Mouse (Mus musculus) right cerebral cortex, postnatal 4 days (tissue): Measurements from ENCODE around the gene Pop5.

Source experiments
- DNase-seq: peaks from one replicate; pipeline ENCODE4 v3.0.0-alpha.2; 2022

Pop5 gene

GRCm38 (mm10) chr5:115266340-115266739 is 30.7 kb downstream of the Pop5 start:
- DNase-seq, result no peak

DNA sequence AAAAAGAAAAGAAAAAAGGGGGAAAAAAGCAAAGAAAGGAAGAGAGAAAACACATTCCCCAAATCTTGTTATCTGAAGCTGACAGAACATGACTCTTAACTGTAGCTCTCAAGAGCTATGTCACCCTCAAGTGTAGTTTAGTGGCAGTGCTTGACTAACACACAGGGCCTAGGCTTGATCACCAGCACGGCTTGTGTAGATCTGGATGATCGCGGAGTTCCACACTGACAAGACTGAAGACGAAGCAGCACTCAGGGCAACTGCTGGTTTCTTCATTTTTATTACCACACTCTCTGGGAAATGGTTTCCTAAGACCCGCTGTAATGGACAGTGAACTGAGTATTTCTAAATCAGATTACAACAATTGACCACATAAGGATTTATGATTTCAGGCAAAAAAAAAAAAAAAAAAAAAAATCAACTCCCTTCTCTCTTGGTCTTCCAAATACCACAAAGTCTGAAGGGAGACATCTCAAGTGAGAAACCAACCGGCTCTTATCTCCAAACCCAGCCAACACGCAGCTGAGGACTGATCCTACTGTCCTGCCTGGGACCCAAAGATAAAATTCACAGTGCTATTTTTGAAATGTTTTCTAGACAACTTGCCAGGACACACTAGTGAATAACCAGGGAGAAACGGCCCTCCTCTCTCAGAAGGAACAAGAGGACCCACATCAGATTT is 31.3 kb downstream of the Pop5 start:
- no peak for DNase-seq

DNA sequence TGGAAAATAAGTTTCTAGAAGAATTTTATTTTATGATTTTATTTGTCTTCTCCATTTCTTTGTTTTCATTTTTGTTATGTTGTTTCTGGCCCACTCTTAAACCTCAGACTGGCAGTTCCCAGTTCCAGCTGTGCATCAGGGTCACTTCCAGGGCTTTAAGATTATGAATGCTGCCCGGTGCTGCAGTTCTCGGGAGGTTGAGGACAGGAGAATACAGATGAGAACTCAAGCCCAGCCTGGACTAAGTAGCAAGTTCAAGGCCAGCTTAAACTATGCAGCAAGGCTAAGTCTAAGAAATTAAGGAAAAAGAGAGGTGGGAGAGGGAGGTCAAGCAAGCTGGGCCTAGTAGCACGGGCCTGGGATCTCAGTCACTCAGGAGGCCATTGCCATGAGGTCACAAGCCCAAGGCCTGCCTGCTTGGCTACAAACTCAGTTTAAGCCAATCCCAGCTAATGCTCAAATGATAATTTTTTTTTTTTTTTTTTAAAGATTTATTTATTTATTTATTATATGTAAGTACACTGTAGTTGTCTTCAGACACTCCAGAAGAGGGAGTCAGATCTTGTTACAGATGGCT is 31.9 kb downstream of the Pop5 start:
- no peak for DNase-seq

DNA sequence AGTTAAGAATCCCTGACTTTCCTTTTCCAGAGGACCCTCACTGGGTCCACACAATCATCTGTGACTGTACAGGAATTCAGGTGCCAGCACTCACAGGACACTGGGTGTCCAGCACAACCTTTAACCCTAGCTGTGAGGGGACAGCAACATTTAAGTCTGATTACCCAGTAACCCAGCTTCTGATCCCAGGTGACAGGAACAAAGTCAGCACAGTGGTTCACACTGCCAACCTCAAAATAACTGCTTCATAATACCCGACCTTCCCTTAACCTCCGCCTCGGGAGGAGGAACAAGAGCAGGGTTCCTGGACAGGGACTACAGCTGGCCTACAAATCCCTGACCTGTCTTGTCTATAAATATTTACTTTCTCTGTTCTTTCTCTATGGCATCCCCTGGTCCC is 32.6 kb downstream of the Pop5 start:
- DNase-seq, result no peak

DNA sequence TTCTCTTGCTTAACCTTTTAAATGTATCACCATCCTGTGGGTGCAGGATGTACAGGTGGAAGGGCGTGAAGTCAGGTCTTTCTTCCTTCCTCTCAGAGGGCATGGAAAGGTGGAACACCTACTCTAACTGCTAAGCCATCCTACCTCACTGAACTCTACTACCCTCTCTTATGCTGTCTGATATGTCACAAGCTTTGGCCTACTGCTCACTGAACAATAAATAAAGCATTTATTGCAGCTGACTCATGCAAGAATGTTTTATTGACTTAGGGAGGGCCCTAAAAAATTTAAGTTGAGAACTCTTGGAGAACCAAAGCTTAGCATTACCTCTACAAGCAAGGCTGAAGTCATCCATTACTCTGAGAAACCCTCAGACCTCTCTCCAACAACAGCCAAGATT is 34.3 kb downstream of the Pop5 start:
- DNase-seq, result no peak

DNA sequence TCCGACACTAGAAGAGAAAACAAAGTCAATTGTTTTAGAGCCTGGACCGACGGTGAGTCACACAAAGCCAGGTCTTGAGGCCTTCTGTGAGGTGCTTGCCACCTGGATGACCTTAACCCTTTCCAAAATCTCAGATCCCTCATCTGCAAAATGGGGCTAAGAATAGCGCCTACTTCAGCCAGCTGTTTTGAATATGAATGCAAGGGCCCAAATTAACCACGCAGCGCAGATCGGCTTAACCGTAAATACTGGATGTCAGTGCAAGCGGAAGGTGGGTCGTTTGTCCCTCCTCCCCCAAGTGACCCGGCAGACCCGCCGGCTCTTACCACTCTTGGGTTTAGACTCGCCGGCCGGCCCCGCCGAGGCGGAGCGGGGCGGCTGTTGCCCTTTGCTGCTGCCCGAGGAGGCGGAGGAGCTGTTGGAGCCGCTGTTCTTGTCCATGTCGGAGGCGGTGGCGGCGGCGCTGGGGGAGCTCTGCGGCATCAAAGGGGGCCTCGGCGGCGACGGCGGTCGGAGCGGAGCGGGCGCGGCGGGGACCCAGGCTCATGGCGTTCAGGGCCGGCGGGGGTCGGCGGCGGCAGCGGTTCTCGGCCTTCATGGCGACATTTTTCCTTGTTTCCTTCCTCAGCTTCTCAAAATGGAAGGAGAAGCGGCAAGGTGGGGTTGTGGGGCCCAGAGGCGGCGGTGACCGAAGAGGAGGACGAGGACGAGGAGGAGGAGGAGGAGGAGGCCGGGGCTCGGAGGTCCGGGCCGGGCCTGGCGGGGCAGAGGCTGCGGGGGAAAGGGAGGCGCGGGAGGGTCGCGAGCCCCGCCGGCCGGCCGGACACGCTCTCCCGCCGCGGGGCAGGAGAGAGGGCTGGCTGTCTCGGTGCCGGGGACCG is 36.5 kb downstream of the Pop5 start:
- peak; percentile 49 for DNase-seq

DNA sequence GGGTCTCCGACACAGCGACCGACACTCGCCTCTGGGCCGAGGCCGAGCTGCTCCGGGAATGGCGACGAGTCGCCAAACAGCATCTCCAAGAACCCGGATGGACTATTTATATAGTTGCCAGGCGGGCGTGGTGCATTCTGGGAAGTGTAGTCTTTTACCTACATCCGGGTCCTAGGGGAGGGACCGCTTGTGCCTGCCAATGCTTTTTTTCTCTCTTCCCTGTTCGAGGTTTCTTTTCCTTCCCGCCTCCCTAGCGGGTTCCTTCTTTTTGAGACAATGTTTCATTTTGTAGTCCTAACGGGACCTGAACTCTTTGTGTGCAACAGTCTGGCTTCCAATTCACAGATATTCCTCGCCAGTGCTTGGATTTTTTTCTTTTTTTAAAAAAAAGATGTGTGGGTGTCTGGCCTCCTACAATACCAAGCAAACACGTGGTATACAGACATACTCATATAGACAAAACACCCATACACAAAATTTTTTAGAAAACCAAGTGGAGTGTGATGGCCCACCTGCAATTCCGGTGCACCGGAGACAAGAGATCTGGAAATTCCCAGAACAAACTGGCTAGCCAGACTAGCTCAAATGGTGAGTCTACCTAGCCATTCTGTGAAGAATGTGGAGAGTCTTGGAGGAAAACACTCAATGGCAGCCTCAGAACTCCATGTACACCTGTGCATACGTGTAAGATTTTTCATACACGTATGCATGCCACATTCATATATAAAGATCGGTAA is 37.3 kb downstream of the Pop5 start, which contains the start of gene Rnf10:
Rnf10 (minus strand) TSS at position 87 of the 737 bp plus-strand sequence.
- peak; percentile 94 for DNase-seq

GRCm38 (mm10) chr5:115273549-115274135 is 38.0 kb downstream of the Pop5 start:
- DNase-seq, result no peak

GRCm38 (mm10) chr5:115274353-115274752 is 38.7 kb downstream of the Pop5 start:
- DNase-seq, result no peak

- DNase-seq, result no peak
These were observed 39.1 kb downstream of the Pop5 start for GRCm38 (mm10) chr5:115274771-115275170.

- DNase-seq, result no peak
These were observed 40.4 kb downstream of the Pop5 start for GRCm38 (mm10) chr5:115275998-115276397.

DNA sequence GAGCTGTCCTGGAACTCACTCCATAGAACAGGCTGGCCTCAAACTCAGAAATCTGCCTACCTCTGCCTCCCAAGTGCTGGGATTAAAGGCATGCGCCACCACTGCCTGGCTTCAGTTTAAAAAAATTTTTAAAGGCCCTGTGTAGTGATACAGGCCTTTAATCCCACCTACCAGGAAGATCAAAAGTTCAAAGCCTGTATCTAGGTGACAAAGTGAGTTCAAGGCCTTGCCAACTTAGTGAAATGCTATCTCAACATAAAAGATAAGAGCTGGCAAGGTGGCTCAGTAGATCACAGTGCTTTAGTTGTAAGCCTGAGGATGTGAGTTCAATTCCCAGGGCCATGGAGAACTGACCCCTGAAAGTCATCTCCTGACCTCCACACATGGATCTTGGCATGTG is 42.4 kb downstream of the Pop5 start:
- DNase-seq, result no peak

DNA sequence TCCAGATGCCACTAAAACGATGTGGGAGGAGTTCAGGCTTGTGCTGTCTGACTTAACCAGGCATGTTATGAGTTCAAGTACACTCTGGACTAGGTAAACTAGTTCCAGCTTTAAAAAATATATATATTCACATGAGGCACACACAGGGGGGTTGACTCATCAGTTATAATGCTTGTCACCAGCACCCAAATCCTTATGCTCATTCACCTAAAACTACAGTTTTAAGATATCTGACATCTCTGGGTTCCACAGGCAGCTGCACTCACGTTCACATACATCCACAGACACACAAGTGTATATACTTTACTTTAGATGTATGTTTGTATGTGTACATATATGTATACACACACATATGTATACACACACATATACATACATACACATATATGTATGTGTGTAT is 43.1 kb downstream of the Pop5 start:
- no peak for DNase-seq

- peak; percentile 87 for DNase-seq
These were observed 43.8 kb downstream of the Pop5 start, which contains the start of gene Coq5 for GRCm38 (mm10) chr5:115279226-115280049. TSS of gene Coq5 (plus strand) at chr5:115279666.

DNA sequence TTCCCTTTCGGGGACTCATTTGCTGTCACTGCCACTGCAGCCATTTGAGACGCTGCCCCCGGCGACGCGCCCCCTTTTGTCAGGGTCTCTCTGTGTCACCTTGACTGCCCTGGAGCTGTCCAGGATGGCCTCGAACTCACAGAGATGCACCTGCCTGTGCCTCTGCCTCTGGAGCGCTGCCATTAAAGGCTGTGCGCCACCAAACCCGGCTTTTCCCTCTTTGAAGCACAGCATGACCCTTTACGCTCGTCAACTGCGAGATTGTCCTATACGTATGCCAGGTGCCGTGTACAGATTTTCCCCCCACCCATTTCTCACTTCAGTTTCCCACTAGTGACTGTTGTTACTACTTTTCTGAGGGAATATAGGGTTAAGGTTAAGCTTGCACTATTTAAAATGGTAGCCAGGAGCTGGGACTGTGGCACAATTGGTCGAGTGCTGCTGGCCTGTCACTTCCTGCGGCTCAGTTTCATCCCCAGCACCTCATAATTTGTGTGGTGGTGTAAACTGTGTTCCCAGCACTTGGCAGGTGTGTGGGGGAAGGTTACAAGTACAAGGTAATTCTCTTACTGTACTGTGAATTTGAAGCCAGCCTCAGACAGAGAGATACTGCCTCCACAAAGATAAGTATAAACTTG is 44.5 kb downstream of the Pop5 start:
- peak; percentile 22 for DNase-seq

DNA sequence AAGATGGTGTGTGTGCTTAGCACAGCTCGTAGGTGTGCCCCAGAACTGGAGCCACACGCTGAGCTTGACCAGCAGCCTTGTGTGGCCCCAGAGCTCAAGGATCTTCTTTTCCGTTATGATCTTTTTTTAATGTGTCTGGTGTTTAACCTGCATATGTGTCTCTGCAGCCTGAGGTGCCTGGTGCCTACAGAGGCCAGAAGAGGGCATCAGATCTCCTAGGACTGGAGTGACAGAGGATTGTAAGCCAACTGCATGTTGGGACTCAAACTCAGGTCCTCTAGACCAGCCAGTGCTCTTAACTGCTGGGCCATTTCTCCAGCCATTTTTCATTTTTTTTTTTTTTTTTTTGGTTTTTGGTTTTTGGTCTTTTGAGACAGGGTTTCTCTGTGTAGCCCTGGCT is 49.1 kb downstream of the Pop5 start:
- DNase-seq, result no peak

GRCm38 (mm10) chr5:115294173-115294572 is 58.5 kb downstream of the Pop5 start:
- DNase-seq, result no peak
